Mouse (Mus musculus) C2C12 (cell line): Measurements from ENCODE around the gene Pcsk2.

ENCODE experiments used
- CEBPB ChIP-seq: IDR thresholded peaks from one replicate; pipeline ENCODE4 v1.6.1; 2011; ENCODE audit warnings: low read depth, mild to moderate bottlenecking, control low read depth, moderate library complexity
- CTCF ChIP-seq: IDR thresholded peaks from one replicate; pipeline ENCODE4 v1.5.1; 2011; ENCODE audit not compliant: control insufficient read depth, insufficient read depth, insufficient read length
- MAX ChIP-seq: IDR thresholded peaks from one replicate; pipeline ENCODE4 v1.6.1; 2011; ENCODE audit warnings: mild to moderate bottlenecking, control low read depth

DNA sequence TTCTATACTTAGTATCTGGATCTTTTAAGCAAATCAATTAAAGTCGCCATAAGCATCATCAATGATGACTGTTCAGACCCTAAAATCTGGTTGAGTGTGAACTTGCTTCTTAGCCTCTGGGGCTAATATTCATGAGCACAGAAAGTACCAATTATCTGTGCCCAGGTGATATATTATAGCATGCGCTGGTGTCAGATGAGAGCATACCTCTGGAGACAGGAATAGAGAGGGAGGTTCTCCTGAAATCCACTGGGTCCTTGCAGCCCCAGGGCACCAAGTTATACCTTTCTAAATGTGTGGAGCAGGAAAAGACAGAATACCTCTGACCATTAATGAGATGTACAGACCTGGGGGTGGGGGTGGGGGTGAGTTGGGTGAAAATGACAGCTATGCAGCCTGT, 234.4 kb downstream of the Pcsk2 start:
- TF ChIP-seq CEBPB (no peak), MAX (no peak), CTCF (no peak)
